Mouse (Mus musculus) brain, embryonic 14.5 days (tissue): Measurements from ENCODE around the gene Pkp2. TPM values are rescaled to one million over a fixed set of nuclear protein-coding genes. Genes with fewer than 3 reads are reported as not detected.
"Not testable (repeated sequence)": the region's sequence is repeated elsewhere in the genome, so short reads cannot be mapped to it uniquely, and the experiment has no call there.

ENCODE experiments used
- DNase-seq: peaks from one replicate; pipeline ENCODE4 v3.0.0-alpha.2; 2011; ENCODE audit warnings: low read depth
- CTCF ChIP-seq: fragments of 200-500 bp; IDR thresholded peaks from 2 replicates; pipeline ENCODE4 v1.5.1; 2012; ENCODE audit warnings: inconsistent platforms, mild to moderate bottlenecking, moderate library complexity, borderline replicate concordance; ENCODE audit not compliant: insufficient read depth, insufficient read length; ENCODE audit errors: extremely low read depth
- POLR2A ChIP-seq: fragments of 200-500 bp; IDR thresholded peaks from 2 replicates; pipeline ENCODE4 v1.6.1; 2012; ENCODE audit warnings: mild to moderate bottlenecking, inconsistent platforms, borderline replicate concordance; ENCODE audit not compliant: poor library complexity, insufficient read depth, insufficient read length, severe bottlenecking; ENCODE audit errors: extremely low read depth
- polyA plus RNA-seq: library from polyadenylated mRNA; depleted of rRNA; stranded (reverse); fragments of >200 nt; gene quantifications from 2 replicates; pipeline ENCODE4 v1.2.3, GENCODE M21; 2012

The Pkp2 gene
- polyA plus RNA-seq, 1 experiment, result 1.5 TPM

- peak; percentile 41 for DNase-seq
- TF ChIP-seq POLR2A (no peak), CTCF (no peak)
These were observed 12.7 kb downstream of the Pkp2 start for GRCm38 (mm10) chr16:16225828-16226227.

- DNase-seq, result no peak
- no peak for TF ChIP-seq CTCF
- TF ChIP-seq POLR2A, result no peak
These were observed 17.3 kb downstream of the Pkp2 start for GRCm38 (mm10) chr16:16230439-16230838.

GRCm38 (mm10) chr16:16233919-16234318 lies 20.8 kb downstream of the Pkp2 start:
- no peak for TF ChIP-seq POLR2A
- no peak for TF ChIP-seq CTCF

GRCm38 (mm10) chr16:16236681-16237080 lies 23.6 kb downstream of the Pkp2 start:
- not testable (repeated sequence) for DNase-seq

More at GRCm38 (mm10) chr16:16233919-16234318, 20.8 kb downstream of the Pkp2 start:
- no peak for DNase-seq

- TF ChIP-seq CTCF (no peak), POLR2A (no peak)
- no peak for DNase-seq
These were observed 25.2 kb downstream of the Pkp2 start for GRCm38 (mm10) chr16:16238356-16238755.

GRCm38 (mm10) chr16:16244711-16245110 lies 31.6 kb downstream of the Pkp2 start:
- no peak for DNase-seq
- TF ChIP-seq CTCF (no peak), POLR2A (no peak)

- DNase-seq, result no peak
- TF ChIP-seq POLR2A, result no peak
- no peak for TF ChIP-seq CTCF
These were observed 37.4 kb downstream of the Pkp2 start for GRCm38 (mm10) chr16:16250470-16250869.

- peak; percentile 27 for DNase-seq
- TF ChIP-seq POLR2A, result no peak
- TF ChIP-seq CTCF, result no peak
These were observed 40.4 kb downstream of the Pkp2 start for GRCm38 (mm10) chr16:16253326-16254074.

- DNase-seq, result no peak
- TF ChIP-seq CTCF (no peak), POLR2A (no peak)
These were observed 42.1 kb downstream of the Pkp2 start for GRCm38 (mm10) chr16:16255217-16255616.

GRCm38 (mm10) chr16:16255874-16256273 lies 42.8 kb downstream of the Pkp2 start:
- DNase-seq, result peak; percentile 9
- TF ChIP-seq POLR2A, result no peak
- no peak for TF ChIP-seq CTCF

GRCm38 (mm10) chr16:16256672-16257071 lies 43.6 kb downstream of the Pkp2 start:
- DNase-seq, result no peak
- TF ChIP-seq POLR2A, result no peak
- TF ChIP-seq CTCF, result no peak

- no peak for TF ChIP-seq CTCF
- TF ChIP-seq POLR2A, result no peak
- DNase-seq, result no peak
These were observed 47.8 kb downstream of the Pkp2 start for GRCm38 (mm10) chr16:16260882-16261281.
